Mouse (Mus musculus) intestine, embryonic 16.5 days (tissue): ENCODE measurements at regions not wholly inside any gene's neighbourhood (a gene's known extent, or its start where the extent isn't known, plus 50 kb on each side); places are given as distances from the start of the nearest gene placed in this dataset.

ENCODE experiments used
- ATAC-seq: fragments of 200-750 bp; cut with Nextera tagmentation; 2 replicates; pipeline ENCODE4 v1.8.0; 2017; ENCODE audit warnings: moderate TSS enrichment, moderate library complexity
- H3K27ac ChIP-seq: fragments of 300-500 bp; sonication (generic); 2 replicates; pipeline ENCODE4 v1.5.1; 2014; ENCODE audit warnings: mild to moderate bottlenecking, low read length
- H3K27me3 ChIP-seq: fragments of 300-500 bp; sonication (generic); replicated peaks from 2 replicates; pipeline ENCODE4 v1.6.1; 2014; ENCODE audit warnings: low read length, control low read depth, mixed read lengths; ENCODE audit not compliant: control insufficient read depth, insufficient read depth
- H3K36me3 ChIP-seq: fragments of 300-500 bp; sonication (generic); 2 replicates; pipeline ENCODE4 v1.6.1; 2014; ENCODE audit warnings: low read length, control low read depth; ENCODE audit not compliant: control insufficient read depth, insufficient read depth
- H3K4me1 ChIP-seq: fragments of 300-500 bp; sonication (generic); 2 replicates; pipeline ENCODE4 v1.6.1; 2014; ENCODE audit warnings: low read length, control low read depth, mixed read lengths; ENCODE audit not compliant: control insufficient read depth, insufficient read depth
- H3K4me2 ChIP-seq: fragments of 300-500 bp; sonication (generic); 2 replicates; pipeline ENCODE4 v1.6.1; 2014; ENCODE audit warnings: low read depth, low read length, control low read depth
- H3K4me3 ChIP-seq: fragments of 300-500 bp; sonication (generic); 2 replicates; pipeline ENCODE4 v1.5.1; 2014; ENCODE audit warnings: mild to moderate bottlenecking, low read length
- H3K9ac ChIP-seq: fragments of 300-500 bp; sonication (generic); 2 replicates; pipeline ENCODE4 v1.6.1; 2014; ENCODE audit warnings: low read depth, low read length
- H3K9me3 ChIP-seq: fragments of 300-500 bp; sonication (generic); 2 replicates; pipeline ENCODE4 v1.6.1; 2016; ENCODE audit warnings: low read length, control low read depth; ENCODE audit not compliant: control insufficient read depth
- WGBS: fragments of 180-500 bp; shearing (Covaris S2); extraction: QIAGEN DNeasy Blood & Tissue Kit; methylation state at CpG from one replicate; pipeline ENCODE4 v1.1.7; 2014; 5-methylcytosine and 5-hydroxymethylcytosine counted together

DNA sequence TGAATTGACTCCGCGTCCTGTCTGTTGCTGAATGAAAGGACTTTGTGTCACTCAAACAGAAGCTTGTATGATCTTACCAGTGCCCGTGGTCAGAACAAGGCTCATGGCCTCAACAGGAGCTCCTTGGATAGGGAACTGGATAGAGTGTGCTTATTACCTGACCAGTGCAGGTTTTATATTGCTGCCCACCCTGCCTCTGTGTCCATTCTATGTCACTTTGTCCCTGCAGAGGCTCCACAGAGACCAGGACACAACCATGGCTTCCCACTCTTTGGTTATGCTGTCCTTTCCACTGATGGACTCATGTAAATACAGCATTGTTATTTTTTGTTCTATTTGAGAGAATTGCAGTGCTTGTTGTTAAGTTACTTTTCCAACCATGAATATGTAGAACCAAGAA lies 103.4 kb downstream of the Duxbl3 start:
- Histone ChIP-seq H3K4me3 (no peak overlapping the region), H3K4me2 (no peak overlapping the region), H3K36me3 (no peaks in the 10 kb centered on the region), H3K9ac (no peak overlapping the region), H3K27ac (no peak overlapping the region), H3K9me3 (no peaks in the 10 kb centered on the region), H3K27me3 (no peaks in the 10 kb centered on the region), H3K4me1 (peaks cover 10% of the 10 kb centered on the region; the same call in 1 of the 2 replicates)
- 90% methylated on average over 3 of the region's 3 CpGs for WGBS
- no peak for ATAC-seq
